Mouse (Mus musculus): ENCODE measurements at regions not wholly inside any gene's neighbourhood (a gene's known extent, or its start where the extent isn't known, plus 50 kb on each side); places are given as distances from the start of the nearest gene placed in this dataset.
"Not testable (repeated sequence)": the region's sequence is repeated elsewhere in the genome, so short reads cannot be mapped to it uniquely, and the experiment has no call there.

- peak; percentile 38 to 45 for DNase-seq (ENCODE audit: low spot score in 2 of 2)
Measured at GRCm38 (mm10) chr7:122820587-122821535, 144.6 kb upstream of the Rbbp6 start.

GRCm38 (mm10) chr7:122823429-122823828 is 142.1 kb upstream of the Rbbp6 start:
- peak; percentile 25 to 32 for DNase-seq (ENCODE audit: low spot score in 2 of 2)

- no peak for DNase-seq (ENCODE audit: low spot score in 2 of 2)
Measured at GRCm38 (mm10) chr7:122839091-122839490, 126.4 kb upstream of the Rbbp6 start.

- DNase-seq (ENCODE audit: low spot score in 2 of 2), result no peak
Measured at GRCm38 (mm10) chr7:122844831-122845230, 120.7 kb upstream of the Rbbp6 start.

- DNase-seq (ENCODE audit: low spot score in 2 of 2), result no peak
Measured at GRCm38 (mm10) chr7:122847376-122847775, 118.1 kb upstream of the Rbbp6 start.

GRCm38 (mm10) chr7:122873386-122873785 is 92.1 kb upstream of the Rbbp6 start:
- no peak for DNase-seq (ENCODE audit: low spot score in 2 of 2)

GRCm38 (mm10) chr7:122876286-122876685 is 89.2 kb upstream of the Rbbp6 start:
- DNase-seq (ENCODE audit: low spot score in 2 of 2), result no peak

GRCm38 (mm10) chr7:122881890-122882500 is 83.5 kb upstream of the Rbbp6 start:
- DNase-seq (ENCODE audit: low spot score in 2 of 2), result not testable (repeated sequence)

GRCm38 (mm10) chr7:122886737-122887136 is 78.7 kb upstream of the Rbbp6 start:
- no peak for DNase-seq (ENCODE audit: low spot score in 2 of 2)

GRCm38 (mm10) chr7:122897148-122897547 is 68.3 kb upstream of the Rbbp6 start:
- no peak for DNase-seq (ENCODE audit: low spot score in 2 of 2)

GRCm38 (mm10) chr7:122906056-122906455 is 59.4 kb upstream of the Rbbp6 start:
- no peak for DNase-seq (ENCODE audit: low spot score in 2 of 2)

- no peak for DNase-seq (ENCODE audit: low spot score in 2 of 2)
Measured at GRCm38 (mm10) chr7:122909296-122909695, 56.2 kb upstream of the Rbbp6 start.
